Mouse (Mus musculus) urinary bladder, postnatal 10 days (tissue): ENCODE measurements around the gene Usp2.
A peak's percentile ranks its signal among the peaks of the same experiment; 100 is the strongest.
"Not testable (repeated sequence)": the region's sequence is repeated elsewhere in the genome, so short reads cannot be mapped to it uniquely, and the experiment has no call there.

Experiments used
- DNase-seq: peaks from one replicate; pipeline ENCODE4 v3.0.0; 2022; ENCODE audit warnings: low spot score

Usp2 gene

GRCm38 (mm10) chr9:44093612-44094503 is 27.0 kb downstream of the Usp2 start:
- DNase-seq, result no peak

DNA sequence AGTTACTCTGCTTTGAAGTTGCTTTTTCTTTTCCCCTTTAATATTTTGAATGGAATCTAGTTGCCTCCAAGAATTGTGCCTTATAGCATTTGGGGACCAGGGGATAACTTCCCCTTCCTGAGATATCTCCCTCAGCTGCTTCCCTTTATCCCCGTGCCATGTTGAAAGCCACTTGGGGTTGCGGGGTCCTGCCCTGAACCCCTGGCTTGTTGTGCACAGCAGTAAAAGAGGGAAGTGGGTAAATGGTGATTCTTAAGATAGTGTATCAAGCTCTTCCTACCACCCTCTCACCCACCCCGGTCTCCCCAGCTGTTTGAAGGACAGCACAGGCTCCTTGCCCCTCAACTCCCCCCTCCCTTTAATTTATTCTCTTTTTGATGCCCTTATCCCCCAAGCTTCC is 27.9 kb downstream of the Usp2 start:
- no peak for DNase-seq

DNA sequence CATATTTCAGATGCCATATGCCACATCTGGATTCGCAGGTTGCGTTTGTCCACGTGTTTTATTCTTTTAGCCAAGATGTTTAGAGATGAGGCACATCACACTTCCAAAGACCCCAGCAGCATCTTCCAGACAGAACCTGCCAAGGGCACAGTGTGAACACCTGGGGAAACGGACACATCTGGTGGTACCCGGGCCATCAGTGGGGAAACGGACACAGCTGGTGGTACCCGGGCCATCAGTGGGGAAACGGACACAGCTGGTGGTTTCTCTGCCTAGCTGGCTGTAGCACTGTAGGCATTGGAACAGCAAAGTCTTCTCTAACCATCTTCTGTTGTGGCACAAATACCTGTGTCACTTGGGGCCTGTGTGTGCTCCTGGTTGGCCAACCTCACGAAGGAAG is 29.0 kb downstream of the Usp2 start:
- no peak for DNase-seq

GRCm38 (mm10) chr9:44096536-44096935 is 29.7 kb downstream of the Usp2 start:
- no peak for DNase-seq

DNA sequence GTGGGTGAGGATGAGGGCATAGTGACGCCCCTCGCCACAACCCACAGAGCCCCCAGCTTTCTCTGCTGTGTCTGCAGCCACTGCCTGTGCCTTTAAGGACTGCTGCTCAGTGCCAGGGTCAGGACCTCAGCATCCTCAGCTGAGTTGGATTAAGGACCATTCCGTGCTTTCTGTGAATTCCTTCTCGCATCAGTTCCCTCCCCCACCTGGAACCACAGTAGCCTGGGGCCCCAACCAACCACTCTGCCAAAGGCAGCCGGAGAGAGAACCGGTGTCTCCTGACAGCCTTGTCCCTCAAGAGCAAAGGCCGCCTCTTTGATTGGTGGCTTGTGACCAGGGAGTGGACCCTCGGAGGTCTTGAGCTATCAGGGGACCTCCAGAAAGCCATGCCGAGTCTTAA is 34.7 kb downstream of the Usp2 start, which contains the start of gene Mfrp:
TSS of gene Mfrp (plus strand) at position 240 of the 400 bp plus-strand sequence.
- DNase-seq, result no peak

- DNase-seq, result no peak
Observed at GRCm38 (mm10) chr9:44104881-44105280, 38.1 kb downstream of the Usp2 start.

DNA sequence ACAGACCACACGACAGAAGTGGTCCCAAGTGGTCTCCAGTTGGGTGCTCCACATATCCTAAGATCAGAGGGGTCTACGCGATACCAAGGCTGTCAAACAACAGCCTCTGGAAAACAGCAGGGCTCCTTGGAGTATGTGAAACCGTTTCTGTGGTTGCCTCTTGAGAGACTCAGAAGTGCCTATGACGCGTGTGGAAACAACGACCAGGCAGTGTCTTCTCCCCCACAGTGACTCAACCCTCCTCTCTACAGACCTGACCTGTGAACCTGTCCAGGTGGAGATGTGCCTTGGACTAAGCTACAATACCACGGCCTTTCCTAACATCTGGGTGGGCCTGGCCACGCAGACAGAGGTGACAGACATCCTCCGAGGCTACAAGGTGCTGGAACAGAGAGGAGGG is 39.0 kb downstream of the Usp2 start:
- DNase-seq, result no peak

DNA sequence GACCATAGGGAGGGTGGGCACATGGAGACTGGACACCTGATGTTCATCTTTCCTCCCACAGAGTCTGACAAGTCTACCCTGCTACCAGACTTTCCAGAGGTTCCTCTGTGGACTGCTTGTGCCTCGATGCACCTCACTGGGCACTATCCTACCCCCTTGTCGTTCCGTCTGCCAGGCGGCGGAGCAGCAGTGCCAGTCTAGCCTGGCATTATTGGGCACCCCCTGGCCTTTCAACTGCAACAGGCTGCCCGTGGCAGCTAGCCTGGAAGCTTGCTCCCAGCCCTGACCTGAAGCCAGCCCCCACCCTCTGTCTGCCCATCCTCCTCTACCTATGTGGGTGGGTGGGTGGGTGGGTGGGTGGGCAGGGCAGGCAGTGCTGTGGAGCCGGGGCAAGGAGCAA is 39.4 kb downstream of the Usp2 start:
- no peak for DNase-seq

- no peak for DNase-seq
Observed at GRCm38 (mm10) chr9:44106596-44106995, 39.8 kb downstream of the Usp2 start.

DNA sequence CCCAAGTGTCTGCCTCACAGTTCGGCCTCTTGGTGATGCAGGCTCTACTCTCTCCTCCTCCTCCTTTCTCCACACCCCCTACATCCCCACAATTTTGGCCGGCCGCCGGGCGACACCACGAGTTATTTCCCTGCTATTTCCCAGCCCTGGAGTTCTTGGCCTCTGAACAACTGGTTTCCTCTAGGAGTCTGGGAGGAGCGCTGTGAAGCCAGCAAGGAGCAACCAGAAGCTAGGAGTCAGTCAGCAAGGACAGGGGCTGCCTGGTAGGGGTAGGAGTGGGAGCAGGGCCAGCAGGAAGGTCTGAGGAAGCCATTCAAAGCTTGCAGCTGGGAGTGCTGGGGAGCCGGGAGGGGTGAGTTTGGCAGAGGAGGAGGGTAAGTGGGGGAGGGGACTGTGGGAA is 40.3 kb downstream of the Usp2 start, which contains the start of gene C1qtnf5:
TSS of gene C1qtnf5 (plus strand) at position 136 of the 400 bp plus-strand sequence.
- DNase-seq, result peak; percentile 59

- no peak for DNase-seq
Observed at GRCm38 (mm10) chr9:44107557-44108179, 40.8 kb downstream of the Usp2 start.

DNA sequence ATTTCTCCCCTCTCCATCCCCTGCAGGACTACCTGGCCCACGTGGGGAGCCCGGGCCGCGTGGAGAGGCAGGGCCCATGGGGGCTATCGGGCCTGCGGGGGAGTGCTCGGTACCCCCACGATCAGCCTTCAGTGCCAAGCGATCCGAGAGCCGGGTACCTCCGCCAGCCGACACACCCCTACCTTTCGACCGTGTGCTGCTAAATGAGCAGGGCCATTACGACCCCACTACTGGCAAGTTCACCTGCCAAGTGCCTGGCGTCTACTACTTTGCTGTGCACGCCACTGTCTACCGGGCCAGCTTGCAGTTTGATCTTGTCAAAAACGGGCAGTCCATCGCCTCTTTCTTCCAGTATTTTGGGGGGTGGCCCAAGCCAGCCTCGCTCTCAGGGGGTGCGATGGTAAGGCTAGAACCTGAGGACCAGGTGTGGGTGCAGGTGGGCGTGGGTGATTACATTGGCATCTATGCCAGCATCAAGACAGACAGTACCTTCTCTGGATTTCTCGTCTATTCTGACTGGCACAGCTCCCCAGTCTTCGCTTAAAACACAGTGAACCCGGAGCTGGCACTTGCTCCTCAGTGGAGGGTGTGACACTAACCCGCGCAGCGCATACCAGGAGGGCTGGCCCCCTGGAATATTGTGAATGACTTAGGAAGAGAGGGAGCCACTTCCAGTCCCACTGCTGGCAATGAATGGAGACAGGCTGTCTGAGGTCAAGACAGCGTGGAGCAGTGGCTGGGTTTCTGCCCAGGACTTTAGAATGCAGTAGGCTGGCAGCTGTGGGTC is 41.6 kb downstream of the Usp2 start:
- no peak for DNase-seq

DNA sequence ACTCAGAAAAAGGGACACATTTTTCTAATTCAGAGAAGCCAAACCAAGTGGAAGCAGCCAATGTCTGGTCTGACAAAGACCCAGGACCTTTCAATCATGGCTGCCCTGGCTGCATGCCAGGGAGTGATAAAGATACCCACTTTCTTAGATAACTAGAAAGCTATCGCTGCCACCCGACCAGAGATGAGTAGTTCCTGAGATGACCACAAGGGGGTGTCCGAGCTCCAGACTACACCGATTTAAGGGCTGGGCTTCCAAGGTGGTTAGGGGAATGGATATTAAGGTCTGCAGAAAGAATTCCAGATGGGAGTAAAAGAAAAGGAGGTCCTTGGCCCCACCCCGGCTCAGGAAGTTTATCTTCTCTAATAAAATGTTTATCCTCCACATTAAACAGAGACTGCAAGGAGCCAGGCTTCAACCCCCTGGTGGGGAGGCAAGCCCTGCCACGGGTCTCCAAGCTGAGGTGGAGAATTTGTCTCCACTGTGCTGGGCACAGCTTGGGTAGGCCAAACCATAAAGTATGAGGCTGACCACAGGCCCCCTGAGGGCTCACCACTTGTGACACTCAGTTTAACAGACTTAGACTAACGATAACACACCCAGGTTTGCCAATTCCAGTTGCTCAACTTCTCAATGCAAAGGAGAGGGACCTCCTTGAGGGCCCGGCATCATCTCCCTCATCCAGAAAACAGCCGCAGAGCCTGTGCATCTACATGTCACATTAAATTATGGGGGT is 42.7 kb downstream of the Usp2 start:
- no peak for DNase-seq

GRCm38 (mm10) chr9:44111909-44112308 is 45.1 kb downstream of the Usp2 start:
- DNase-seq, result not testable (repeated sequence)

DNA sequence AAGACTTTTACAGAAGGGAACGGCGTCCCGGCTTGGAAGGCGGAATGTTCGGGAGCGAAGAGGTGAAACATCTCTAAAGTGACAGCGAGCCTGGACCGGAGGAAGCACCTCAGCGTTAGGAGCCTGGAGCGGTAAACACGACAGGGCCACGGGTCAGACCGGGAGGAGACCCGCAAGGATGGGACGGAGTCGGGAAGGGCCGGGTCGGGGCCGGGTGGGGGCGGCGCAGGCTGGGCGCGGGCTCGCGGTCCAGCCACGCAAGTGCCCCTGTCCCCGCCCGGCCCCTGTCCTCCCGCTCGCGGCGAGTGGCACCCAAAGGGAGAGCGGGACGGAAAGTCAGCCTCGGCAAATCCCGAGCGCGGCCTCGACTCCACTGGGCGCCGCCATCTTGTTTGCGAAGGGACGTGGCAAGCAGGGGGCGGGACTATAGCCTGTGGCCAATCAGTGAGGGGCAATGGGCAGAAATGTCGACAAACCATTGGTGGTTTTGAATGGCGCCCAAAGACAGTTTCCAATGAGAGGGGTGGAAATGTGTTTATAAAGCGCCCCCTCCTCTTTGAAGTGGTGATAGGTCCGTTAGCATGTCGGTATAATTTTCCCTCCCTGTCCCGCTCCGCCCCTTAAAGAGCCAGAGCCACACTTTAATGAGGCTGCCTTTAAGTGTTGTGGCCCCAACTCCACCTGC is 46.4 kb downstream of the Usp2 start, which contains the start of the genes Gm49380 and Rnf26:
TSS of gene Gm49380 (minus strand) at position 396 of the 685 bp plus-strand sequence.
TSS of gene Rnf26 (minus strand) at position 413 of the 685 bp plus-strand sequence.
- DNase-seq, result peak; percentile 88

DNA sequence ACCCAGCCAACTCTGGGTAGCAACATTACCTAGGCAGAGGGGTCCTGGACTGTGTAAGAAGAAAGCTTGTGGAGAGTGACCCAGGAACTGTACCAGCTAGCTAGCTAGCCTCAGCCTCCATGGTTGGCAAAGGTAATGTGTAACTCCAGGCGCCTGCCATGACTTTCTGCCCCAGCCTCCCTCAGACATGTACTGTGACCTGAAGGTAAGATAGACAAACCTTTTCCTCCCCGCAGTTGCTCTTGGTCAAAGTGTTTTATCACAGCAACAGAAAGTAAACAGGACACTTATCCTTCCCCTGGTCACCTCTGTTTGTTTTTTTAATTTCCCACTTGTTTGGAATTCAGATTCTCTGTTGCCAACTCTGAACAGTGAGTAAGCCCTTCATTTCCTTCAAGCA is 47.6 kb downstream of the Usp2 start:
- DNase-seq, result no peak

DNA sequence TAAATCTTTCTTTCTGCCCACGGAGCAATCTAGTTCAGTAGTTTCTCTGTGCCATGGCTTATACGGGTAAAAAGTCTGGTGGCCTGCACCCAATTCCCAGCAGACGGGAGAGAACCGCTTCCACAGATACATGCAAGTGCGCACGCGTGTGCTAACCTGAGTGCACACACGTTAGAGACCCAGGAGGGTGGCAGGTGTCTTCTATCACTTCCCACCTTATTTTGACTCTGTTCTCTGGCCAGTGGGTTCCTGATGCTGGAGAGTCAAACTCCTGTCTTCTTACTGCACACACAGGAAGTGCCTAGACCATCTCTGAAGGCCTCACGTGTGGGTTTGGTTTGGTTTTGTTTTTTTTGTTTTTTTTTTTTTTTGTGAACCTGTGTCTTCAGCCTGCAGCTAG is 48.8 kb downstream of the Usp2 start:
- DNase-seq, result no peak

GRCm38 (mm10) chr9:44116182-44116581 is 49.4 kb downstream of the Usp2 start:
- DNase-seq, result no peak

- DNase-seq, result no peak
Observed at GRCm38 (mm10) chr9:44119011-44119410, 52.2 kb downstream of the Usp2 start.

DNA sequence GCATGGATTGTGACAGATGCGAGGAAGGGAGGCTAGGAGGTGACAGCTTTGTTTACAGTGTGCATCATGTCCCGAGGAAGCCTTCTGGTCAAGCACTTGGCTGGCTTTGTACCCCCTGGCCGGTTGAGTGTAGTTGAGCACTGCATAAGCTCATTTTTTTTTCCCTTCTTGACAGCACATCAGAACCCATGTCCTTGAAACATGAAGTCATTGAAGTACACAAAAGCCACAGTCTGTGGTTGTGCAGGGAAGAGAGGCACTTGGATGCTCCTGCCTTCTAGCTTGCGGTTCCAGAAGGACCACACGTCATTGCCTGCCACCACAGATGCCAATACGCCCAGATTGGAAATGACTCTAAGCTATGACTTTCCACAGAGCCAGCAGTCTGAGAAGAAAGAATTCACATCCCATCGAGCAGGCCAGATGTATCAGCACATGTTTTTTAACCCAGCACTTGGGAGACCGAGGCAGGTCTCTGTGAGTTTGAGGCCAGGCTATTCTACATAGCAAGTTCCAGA is 53.2 kb downstream of the Usp2 start:
- no peak for DNase-seq

DNA sequence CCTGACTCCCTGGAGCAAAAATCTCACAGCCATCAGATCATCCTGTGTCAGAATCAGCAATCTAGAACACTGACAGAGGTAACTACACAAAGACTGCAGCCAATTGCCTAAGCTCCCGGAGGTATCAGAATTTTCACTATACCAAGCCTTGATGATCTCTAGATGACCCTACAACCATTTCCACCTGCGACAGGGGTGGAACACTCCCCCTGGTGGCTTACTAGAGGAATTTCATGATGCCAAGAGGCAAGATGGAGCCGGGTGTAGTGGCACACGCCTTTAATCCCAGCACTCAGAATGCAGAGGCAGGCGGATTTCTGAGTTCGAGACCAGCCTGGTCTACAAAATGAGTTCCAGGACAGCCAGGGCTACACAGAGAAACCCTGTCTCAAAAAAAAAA is 57.5 kb downstream of the Usp2 start:
- no peak for DNase-seq
